Mouse (Mus musculus) olfactory bulb, adult 2 months (tissue): ENCODE measurements at regions not wholly inside any gene's neighbourhood (a gene's known extent, or its start where the extent isn't known, plus 50 kb on each side); places are given as distances from the start of the nearest gene placed in this dataset.

Experiments
- H3K27ac ChIP-seq: fragments of 200-500 bp; 2 replicates; pipeline ENCODE4 v1.5.1; 2012; ENCODE audit warnings: low read depth, low read length; ENCODE audit not compliant: insufficient read depth
- H3K4me1 ChIP-seq: fragments of 200-500 bp; 2 replicates; pipeline ENCODE4 v1.6.1; 2012; ENCODE audit warnings: low read length; ENCODE audit not compliant: control insufficient read depth, insufficient read depth
- H3K4me3 ChIP-seq: fragments of 200-500 bp; 2 replicates; pipeline ENCODE4 v1.5.1; 2012; ENCODE audit warnings: mild to moderate bottlenecking, low read depth, low read length, moderate library complexity; ENCODE audit not compliant: insufficient read depth
- CTCF ChIP-seq: fragments of 200-500 bp; IDR thresholded peaks from 2 replicates; pipeline ENCODE4 v1.5.1; 2012; ENCODE audit warnings: low read depth, mild to moderate bottlenecking, low read length, moderate library complexity; ENCODE audit not compliant: insufficient read depth
- POLR2A ChIP-seq: fragments of 200-500 bp; IDR thresholded peaks from 2 replicates; pipeline ENCODE4 v1.6.1; 2012; ENCODE audit warnings: mild to moderate bottlenecking, low read depth, low read length, moderate library complexity; ENCODE audit not compliant: insufficient read depth
- WGBS: fragments of 180-500 bp; shearing (Covaris S2); methylation state at CpG from one replicate; pipeline ENCODE4 v1.1.7; 2018; 5-methylcytosine and 5-hydroxymethylcytosine counted together

DNA sequence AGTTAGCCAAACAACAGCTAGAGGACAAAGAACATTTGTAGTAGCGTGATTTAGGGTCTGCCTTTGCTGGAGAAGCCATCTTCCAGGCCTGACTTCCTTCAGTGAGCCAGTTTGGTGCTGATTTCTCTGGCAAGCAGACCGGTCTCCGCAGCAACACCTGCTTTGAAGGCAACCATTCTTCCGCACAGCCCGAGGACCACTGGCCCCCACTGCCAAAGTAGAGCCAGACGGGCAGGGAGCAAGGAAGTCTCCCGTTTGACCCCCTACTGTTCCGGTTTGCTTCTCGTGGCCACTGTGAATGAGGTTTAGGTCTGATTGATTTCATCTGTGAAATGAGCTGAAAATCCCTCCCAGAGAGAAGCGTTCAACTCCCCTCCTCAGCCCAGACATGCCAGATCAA is 471.0 kb downstream of the Tshz3 start:
- TF ChIP-seq CTCF (no peak), POLR2A (no peak)
- 60% methylated on average over 10 of the region's 10 CpGs for WGBS
- H3K4me1 ChIP-seq: no peaks in the 10 kb centered on the region
- no peak overlapping the region for H3K27ac ChIP-seq
- no peak overlapping the region for H3K4me3 ChIP-seq

DNA sequence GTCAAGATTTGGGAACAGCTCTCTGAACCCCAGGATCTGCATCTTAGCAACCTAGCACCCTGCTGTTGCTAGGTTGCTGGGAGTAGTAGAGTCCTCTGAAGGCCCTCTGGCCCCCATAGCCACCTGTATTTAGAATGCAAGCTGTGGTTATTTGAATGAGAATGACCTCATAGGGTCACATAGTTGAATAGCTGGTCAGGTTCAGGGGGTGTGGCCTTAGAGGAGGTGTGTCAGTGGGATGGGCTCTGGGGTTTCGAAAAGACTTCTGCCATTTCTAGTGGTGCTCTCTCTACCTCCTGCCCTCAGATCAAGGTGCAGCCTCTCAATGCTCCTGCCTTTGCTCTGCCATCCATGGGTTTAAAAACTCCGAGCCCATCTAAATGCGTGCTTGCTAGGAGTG is 477.8 kb downstream of the Tshz3 start:
- no peak overlapping the region for H3K27ac ChIP-seq
- 95% methylated on average over 3 of the region's 3 CpGs for WGBS
- TF ChIP-seq CTCF (no peak), POLR2A (no peak)
- peaks cover 2% of the 10 kb centered on the region; the same call in 1 of the 2 replicates for H3K4me1 ChIP-seq
- H3K4me3 ChIP-seq: no peak overlapping the region

DNA sequence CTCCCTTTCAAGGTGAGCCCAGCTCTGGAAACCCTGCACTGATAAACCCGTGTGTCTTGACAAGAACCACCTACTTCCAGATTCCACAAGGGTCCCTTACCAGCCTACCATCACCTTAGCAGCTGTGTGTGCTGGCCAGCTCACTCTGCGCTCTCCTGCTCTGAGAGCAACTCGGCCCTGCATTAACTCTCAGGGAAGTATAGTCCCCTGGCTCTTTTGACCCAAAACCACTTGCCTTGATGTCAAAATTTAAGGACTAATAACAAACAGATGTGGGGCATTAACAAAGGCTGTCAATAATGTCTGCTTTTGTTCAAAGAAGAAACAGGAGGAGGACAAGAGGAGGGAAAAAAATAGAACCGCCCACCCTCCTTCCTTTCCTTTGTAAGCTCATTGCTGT is 480.3 kb downstream of the Tshz3 start:
- H3K27ac ChIP-seq: no peak overlapping the region
- WGBS: 79% methylated on average over 4 of the region's 4 CpGs
- H3K4me1 ChIP-seq: peaks cover 2% of the 10 kb centered on the region; the same call in 1 of the 2 replicates
- no peak for TF ChIP-seq POLR2A
- no peak for TF ChIP-seq CTCF
- H3K4me3 ChIP-seq: no peak overlapping the region

DNA sequence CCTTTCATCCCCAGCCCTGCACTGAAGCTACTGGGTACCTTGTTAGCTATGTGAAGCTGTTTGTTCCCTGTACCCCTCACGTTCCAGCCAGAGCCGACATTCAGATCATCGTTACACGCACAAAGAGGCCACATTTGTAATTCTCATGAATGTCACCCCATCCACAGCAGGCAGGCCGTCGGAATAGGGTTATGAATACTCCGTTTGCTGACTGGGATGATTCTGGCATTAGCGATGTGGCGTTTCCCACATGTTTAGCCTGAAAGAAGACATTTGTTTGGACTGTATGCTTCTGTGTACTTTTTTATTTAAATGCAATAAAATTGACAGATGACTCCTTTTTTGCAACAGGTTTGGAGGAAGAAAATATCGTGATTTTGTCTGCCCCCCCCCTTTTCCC is 482.0 kb downstream of the Tshz3 start:
- H3K27ac ChIP-seq: no peak overlapping the region
- TF ChIP-seq CTCF (no peak), POLR2A (no peak)
- WGBS: 28% methylated on average over 10 of the region's 10 CpGs

DNA sequence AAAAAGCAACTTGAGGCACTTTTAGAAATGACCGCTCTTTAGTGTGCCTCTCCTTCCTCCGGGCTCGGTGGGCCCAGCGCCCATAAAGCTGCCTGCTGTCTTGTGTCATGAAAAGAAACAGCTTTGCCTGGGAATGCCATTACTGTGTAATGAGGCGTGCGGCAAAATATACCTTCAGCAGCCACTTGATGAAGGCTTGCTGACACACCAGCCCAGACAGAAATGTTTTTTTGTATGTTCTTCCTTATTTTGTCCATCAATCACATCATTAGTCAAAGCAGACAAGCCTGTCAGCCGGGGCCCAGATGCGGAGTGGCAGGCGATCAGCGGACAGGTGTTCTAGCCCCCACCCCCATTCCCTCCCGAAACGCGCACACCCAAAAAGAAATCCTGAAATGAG is 482.5 kb downstream of the Tshz3 start:
- peaks cover 2% of the 10 kb centered on the region; the same call in 1 of the 2 replicates for H3K4me1 ChIP-seq
- no peak overlapping the region for H3K27ac ChIP-seq
- WGBS: 25% methylated on average over 13 of the region's 13 CpGs
- TF ChIP-seq POLR2A (no peak), CTCF (no peak)
- H3K4me3 ChIP-seq: no peak overlapping the region

More for the DNA sequence above, 482.0 kb downstream of the Tshz3 start:
- H3K4me1 ChIP-seq: peaks cover 2% of the 10 kb centered on the region; the same call in 1 of the 2 replicates
- H3K4me3 ChIP-seq: no peak overlapping the region

DNA sequence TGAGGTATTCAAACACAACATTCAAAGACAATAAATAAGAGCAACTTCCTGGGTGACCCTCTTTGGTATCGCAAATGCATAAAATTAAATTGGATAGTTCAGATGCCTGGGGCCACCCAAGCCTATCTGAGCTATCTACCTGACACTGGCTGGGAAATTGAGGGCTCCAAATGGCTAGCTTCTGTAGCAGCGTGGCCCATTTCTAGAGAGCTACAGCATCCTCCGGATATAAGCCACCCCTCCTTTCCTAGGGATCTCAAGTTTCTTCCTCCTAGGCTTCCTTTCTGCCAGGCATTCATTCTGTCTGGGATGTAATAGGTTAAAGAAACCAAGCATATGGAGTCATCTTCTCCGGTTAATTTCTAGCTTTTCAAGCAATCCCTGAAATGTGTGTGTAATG is 483.2 kb downstream of the Tshz3 start:
- no peak overlapping the region for H3K27ac ChIP-seq
- TF ChIP-seq POLR2A: no peak
- no peak for TF ChIP-seq CTCF
- WGBS: 71% methylated on average over 4 of the region's 4 CpGs
- H3K4me3 ChIP-seq: no peak overlapping the region
- peaks cover 2% of the 10 kb centered on the region; the same call in 1 of the 2 replicates for H3K4me1 ChIP-seq

DNA sequence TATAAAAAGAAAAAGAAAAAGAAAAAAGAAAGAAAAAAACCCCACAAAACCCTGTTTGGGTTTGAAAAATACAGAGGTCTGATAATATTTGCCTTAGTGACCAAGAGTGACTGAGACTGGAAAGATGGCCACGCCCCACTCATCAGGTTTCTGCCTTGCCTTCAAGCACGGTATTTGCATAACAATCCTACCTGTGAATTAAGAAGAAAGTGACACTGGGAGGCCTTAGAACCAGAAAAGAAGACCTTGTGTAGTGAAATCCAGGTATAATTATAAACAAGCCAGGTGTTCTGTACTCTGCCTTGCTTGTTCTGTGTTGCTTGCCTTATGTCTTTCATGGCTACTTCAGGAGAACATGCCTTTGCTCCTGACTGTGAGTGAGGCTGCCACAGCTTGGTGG is 494.6 kb downstream of the Tshz3 start:
- no peak for TF ChIP-seq CTCF
- no peak for TF ChIP-seq POLR2A
- no peaks in the 10 kb centered on the region for H3K4me1 ChIP-seq
- H3K4me3 ChIP-seq: no peak overlapping the region
- no peak overlapping the region for H3K27ac ChIP-seq
- 44% methylated on average over 2 of the region's 2 CpGs for WGBS

DNA sequence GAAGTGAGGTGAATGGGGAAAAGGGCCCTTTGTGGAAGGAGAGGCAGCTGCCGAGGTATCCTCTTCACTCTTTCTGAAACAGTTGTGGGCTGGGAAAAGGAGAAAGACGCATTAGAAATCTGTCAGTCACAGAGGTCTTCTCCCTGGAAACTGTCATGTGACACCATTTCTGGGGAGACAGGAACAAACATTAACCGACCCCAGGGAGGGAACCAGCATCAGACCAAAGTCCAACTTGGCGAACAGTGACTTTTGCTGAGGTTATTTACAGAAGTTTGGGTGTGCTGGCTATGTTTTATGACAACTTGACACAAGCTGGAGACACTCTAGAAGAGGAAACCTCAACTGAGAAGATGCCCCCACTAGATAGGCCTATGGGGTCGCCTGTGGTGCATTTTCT is 506.9 kb downstream of the Tshz3 start:
- Histone ChIP-seq H3K27ac (no peak overlapping the region), H3K4me3 (no peak overlapping the region), H3K4me1 (no peaks in the 10 kb centered on the region)
- TF ChIP-seq POLR2A: no peak
- TF ChIP-seq CTCF: no peak
- 76% methylated on average over 5 of the region's 5 CpGs for WGBS

DNA sequence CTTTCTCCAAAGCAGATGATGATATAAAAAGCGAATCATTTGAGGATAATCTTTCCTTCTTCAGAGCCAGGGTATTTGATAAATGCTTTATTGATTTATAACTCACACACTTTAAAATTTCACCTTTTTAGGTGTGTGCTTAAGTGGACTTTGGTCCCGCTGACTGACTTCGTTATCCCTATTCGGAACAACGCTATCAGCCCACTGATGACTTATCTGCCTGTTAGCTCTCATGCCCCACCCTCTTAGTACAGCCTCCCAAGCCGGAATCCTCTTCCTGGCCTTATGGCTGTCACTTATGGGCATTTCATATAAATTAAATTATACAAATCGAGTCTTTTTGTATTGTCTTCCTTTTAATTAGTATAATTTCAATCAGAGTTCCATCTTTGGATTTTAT is 510.4 kb downstream of the Tshz3 start:
- H3K4me1 ChIP-seq: no peaks in the 10 kb centered on the region
- no peak overlapping the region for H3K27ac ChIP-seq
- WGBS: 92% methylated on average over 7 of the region's 7 CpGs
- no peak overlapping the region for H3K4me3 ChIP-seq
- no peak for TF ChIP-seq POLR2A
- TF ChIP-seq CTCF: no peak

DNA sequence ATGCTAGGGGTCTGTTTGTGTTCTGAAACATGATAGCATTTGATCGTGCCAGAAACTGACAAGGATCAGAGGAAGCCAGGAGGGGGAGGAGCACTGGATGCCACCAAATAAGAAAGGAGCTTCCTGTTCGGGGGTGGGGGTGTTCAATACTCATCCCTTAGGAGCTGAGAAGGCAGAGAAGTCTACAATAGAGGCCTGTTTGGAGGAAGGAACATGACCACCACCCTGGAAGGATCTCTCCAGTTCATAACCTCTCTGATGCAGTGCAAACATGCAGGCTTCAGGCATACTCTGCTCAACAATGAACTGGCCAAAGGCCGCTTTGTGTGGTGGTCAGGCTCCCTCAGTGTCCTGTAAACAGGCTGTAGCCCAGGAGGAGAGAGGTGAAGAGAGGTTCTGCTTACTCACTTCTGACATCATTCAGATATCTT is 515.8 kb downstream of the Tshz3 start:
- Histone ChIP-seq H3K4me1 (no peaks in the 10 kb centered on the region), H3K4me3 (no peak overlapping the region), H3K27ac (no peak overlapping the region)
- 42% methylated on average over 3 of the region's 3 CpGs for WGBS
- TF ChIP-seq CTCF (no peak), POLR2A (no peak)
